Mouse (Mus musculus): ENCODE measurements around the gene Gk5.

Gene Gk5

GRCm38 (mm10) chr9:96220419-96220818, 101.3 kb downstream of the Gk5 start:
- DNase-seq (ENCODE audit: low read depth, low spot score) = no peak

GRCm38 (mm10) chr9:96223302-96223701, 104.1 kb downstream of the Gk5 start:
- no peak for DNase-seq (ENCODE audit: low read depth, low spot score)

- DNase-seq (ENCODE audit: low read depth, low spot score) = no peak
Measured at GRCm38 (mm10) chr9:96228285-96228684, 109.1 kb downstream of the Gk5 start.

GRCm38 (mm10) chr9:96230271-96230670, 111.1 kb downstream of the Gk5 start:
- DNase-seq (ENCODE audit: low read depth, low spot score) = no peak
